In the genomic region with DNA sequence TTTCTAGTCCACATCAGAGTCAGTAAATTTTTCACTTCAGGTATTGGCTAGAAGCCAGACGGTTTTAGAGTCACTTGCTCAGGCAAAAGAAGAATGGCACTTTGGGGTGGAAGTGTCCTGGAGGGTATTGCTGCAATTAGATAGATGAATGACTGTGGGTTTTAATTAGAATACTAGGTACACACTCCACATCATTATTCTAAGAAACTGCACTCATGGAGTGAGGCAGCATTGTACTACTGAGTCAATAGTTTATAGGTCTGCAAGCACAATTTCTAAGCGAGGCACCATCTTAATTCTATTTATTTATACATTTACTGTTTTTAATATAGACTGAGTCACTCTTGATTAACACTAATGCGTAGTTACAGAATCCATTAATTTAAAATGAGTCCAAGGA, we compare ENCODE assay signal across 20 mouse cellular contexts.
"Had no signal": no experiment of that assay in that cellular context is flagged by ENCODE, and none has a peak within 500 bp of the region (broad histone marks: within the 10 kb centered on the region; RNA-seq: fewer than 3 reads in every experiment).

No protein-coding gene starts in this region.

- H3K27me3 ChIP-seq: liver, embryonic 13.5 days; midbrain, embryonic 12.5 days; midbrain, embryonic 15.5 days; neural tube, embryonic 12.5 days had no signal

- H3K27ac ChIP-seq: kidney, postnatal 0 days; layer of hippocampus, adult 2 months; liver, embryonic 13.5 days; midbrain, embryonic 12.5 days; midbrain, embryonic 15.5 days; neural tube, embryonic 12.5 days; stomach, postnatal 0 days had no signal

- H3K36me3 ChIP-seq: liver, embryonic 13.5 days; midbrain, embryonic 12.5 days; midbrain, embryonic 15.5 days; neural tube, embryonic 12.5 days had no signal

- ATAC-seq: midbrain, embryonic 15.5 days had no signal

- H3K4me2 ChIP-seq: liver, embryonic 13.5 days; midbrain, embryonic 12.5 days; midbrain, embryonic 15.5 days; neural tube, embryonic 12.5 days had no signal

- DNase-seq: kidney, adult 2 months; kidney, postnatal 25 days; layer of hippocampus, adult 9-11 months; liver, embryonic 13.5 days; lung, adult 2 months; lung, postnatal 14 days; lung, postnatal 4 days; right cerebral cortex, adult 18-20 months; right cerebral cortex, postnatal 14 days; right cerebral cortex, postnatal 4 days; thymus, adult 2 months; thymus, postnatal 14 days; thymus, postnatal 4 days had no signal

- H3K9ac ChIP-seq: liver, embryonic 13.5 days; midbrain, embryonic 12.5 days; midbrain, embryonic 15.5 days; neural tube, embryonic 12.5 days had no signal

- H3K9me3 ChIP-seq: liver, embryonic 13.5 days; midbrain, embryonic 12.5 days; midbrain, embryonic 15.5 days; neural tube, embryonic 12.5 days had no signal

- H3K4me1 ChIP-seq: liver, embryonic 13.5 days; midbrain, embryonic 12.5 days; midbrain, embryonic 15.5 days; neural tube, embryonic 12.5 days had no signal

- H3K4me3 ChIP-seq: layer of hippocampus, adult 2 months; liver, embryonic 13.5 days; midbrain, embryonic 12.5 days; midbrain, embryonic 15.5 days; myocyte; neural tube, embryonic 12.5 days had no signal
